In the genomic region with DNA sequence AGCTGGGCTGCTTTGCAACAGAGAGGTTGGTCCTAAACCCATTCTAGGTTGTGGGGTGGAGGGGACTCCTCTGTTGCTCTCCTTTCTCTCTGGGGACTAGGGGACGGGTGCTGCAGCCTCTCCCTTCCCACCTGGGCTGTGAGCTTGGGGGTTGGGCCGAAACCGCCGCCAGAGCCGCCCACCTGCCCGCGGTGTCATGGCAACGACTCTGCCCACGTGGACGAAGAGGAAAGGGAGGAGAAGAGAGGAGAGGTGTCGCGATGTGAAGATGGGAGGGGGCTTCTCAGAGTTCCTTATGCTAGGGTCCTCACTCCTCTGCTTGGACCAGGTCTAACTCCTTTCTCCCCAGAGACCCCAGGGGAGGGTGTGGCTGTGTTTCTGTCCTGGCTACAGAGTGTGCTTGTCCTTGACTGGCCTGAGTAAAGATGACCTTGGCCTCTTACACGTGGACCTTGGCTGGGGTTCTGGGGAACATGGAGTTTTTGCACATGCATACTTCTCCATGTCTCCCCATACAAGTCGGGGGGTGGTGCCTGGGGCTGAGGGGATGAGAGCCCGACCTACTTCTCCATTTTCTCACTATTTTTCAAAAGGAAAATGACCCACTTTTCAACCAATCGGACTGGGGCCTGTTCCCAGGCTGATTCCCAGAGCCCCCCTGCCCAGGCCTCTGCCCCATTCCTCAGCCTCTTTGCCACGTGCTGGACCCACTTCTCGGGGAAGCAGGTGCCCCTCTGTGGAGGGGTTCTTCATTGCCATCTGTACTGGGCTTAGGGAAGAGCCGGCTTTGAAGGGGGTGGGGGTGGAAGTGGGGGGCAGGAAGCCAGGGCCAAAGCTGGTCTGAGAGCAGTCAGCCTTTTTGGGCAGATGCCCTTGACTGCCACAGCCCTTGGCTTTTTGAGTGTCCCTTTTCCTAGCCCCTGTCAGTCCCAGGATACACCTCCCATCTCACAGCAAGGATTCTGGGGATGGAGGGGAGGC, we compare ENCODE assay signal across 10 mouse cellular contexts. TPM values are rescaled to one million over a fixed set of nuclear protein-coding genes. Genes with fewer than 3 reads are reported as not detected.
DNase-seq lines count a peak whose midpoint lies in the region; ATAC-seq lines count a peak whose summit lies in the region.
"Had no signal": no experiment of that assay in that cellular context is flagged by ENCODE, and none has a peak within 500 bp of the region (broad histone marks: within the 10 kb centered on the region; RNA-seq: fewer than 3 reads in every experiment).

No protein-coding gene starts in this region.

- DNase-seq in frontal cortex, postnatal 36 days (ENCODE audit: low spot score in 2 of 2) = peak; percentile 72 to 73
- DNase-seq in frontal cortex, postnatal 14 days (ENCODE audit: low spot score in 2 of 2) = no peak
- peak; percentile 66 for DNase-seq in ZHBTc4 (ENCODE audit: low read depth, low spot score)
- no peak for DNase-seq in limb, embryonic 10.5 days (ENCODE audit: low spot score)
- no peak for DNase-seq in urinary bladder, postnatal 14 days (ENCODE audit: low spot score)
- DNase-seq: gastrocnemius, postnatal 14 days had no signal

- no peak overlapping the region for H3K4me3 ChIP-seq in forebrain, embryonic 16.5 days (replicated peaks; ENCODE audit: low read length)
- no peak overlapping the region for H3K4me3 ChIP-seq in neural tube, embryonic 14.5 days (ENCODE audit: low read depth, low read length)
- H3K4me3 ChIP-seq in limb, embryonic 10.5 days = no peak overlapping the region
- no peak overlapping the region for H3K4me3 ChIP-seq in heart, embryonic 12.5 days

- H3K4me2 ChIP-seq in forebrain, embryonic 16.5 days (ENCODE audit: low read length) = peak overlapping the region; percentile 6; the same call in 1 of the 2 replicates
- H3K4me2 ChIP-seq in neural tube, embryonic 14.5 days (ENCODE audit: low read depth, low read length) = peak overlapping the region; percentile 30
- no peak overlapping the region for H3K4me2 ChIP-seq in heart, embryonic 12.5 days

- H3K27me3 ChIP-seq in forebrain, embryonic 16.5 days (replicated peaks; ENCODE audit: control insufficient read depth, insufficient read depth, low read length) = no peaks in the 10 kb centered on the region; the same call in 1 of the 2 replicates
- H3K27me3 ChIP-seq in neural tube, embryonic 14.5 days (ENCODE audit: control insufficient read depth, insufficient read depth, low read length) = no peaks in the 10 kb centered on the region
- peaks cover 44% of the 10 kb centered on the region for H3K27me3 ChIP-seq in limb, embryonic 10.5 days (ENCODE audit: low read depth, poor library complexity, severe bottlenecking)
- H3K27me3 ChIP-seq in heart, embryonic 12.5 days (replicated peaks) = peaks cover 44% of the 10 kb centered on the region

- no peak for ATAC-seq in forebrain, embryonic 16.5 days
- ATAC-seq in neural tube, embryonic 14.5 days (ENCODE audit: low read depth) = no peak
- no peak for ATAC-seq in heart, embryonic 12.5 days (ENCODE audit: insufficient number of reproducible peaks, low FRiP score)

- no peaks in the 10 kb centered on the region for H3K9me3 ChIP-seq in forebrain, embryonic 16.5 days (ENCODE audit: control insufficient read depth, low read length)
- no peaks in the 10 kb centered on the region for H3K9me3 ChIP-seq in neural tube, embryonic 14.5 days (ENCODE audit: control insufficient read depth, low read length)
- no peaks in the 10 kb centered on the region for H3K9me3 ChIP-seq in limb, embryonic 10.5 days (replicated peaks)
- no peaks in the 10 kb centered on the region for H3K9me3 ChIP-seq in heart, embryonic 12.5 days (replicated peaks)

- no peak overlapping the region for H3K27ac ChIP-seq in forebrain, embryonic 16.5 days (ENCODE audit: low read length)
- no peak overlapping the region for H3K27ac ChIP-seq in neural tube, embryonic 14.5 days (ENCODE audit: low read depth, low read length)
- H3K27ac ChIP-seq in limb, embryonic 10.5 days = no peak overlapping the region
- H3K27ac ChIP-seq in heart, embryonic 12.5 days (ENCODE audit: poor library complexity, severe bottlenecking) = no peak overlapping the region

- H3K36me3 ChIP-seq in forebrain, embryonic 16.5 days (ENCODE audit: control insufficient read depth, insufficient read depth) = no peaks in the 10 kb centered on the region
- H3K36me3 ChIP-seq in neural tube, embryonic 14.5 days (ENCODE audit: control insufficient read depth, insufficient read depth, low read length) = no peaks in the 10 kb centered on the region
- H3K36me3 ChIP-seq in limb, embryonic 10.5 days = no peaks in the 10 kb centered on the region
- H3K36me3 ChIP-seq in heart, embryonic 12.5 days = no peaks in the 10 kb centered on the region

- H3K4me1 ChIP-seq in forebrain, embryonic 16.5 days (replicated peaks; ENCODE audit: control insufficient read depth, insufficient read depth, low read length) = peaks cover 9% of the 10 kb centered on the region
- peaks cover 15% of the 10 kb centered on the region for H3K4me1 ChIP-seq in neural tube, embryonic 14.5 days (ENCODE audit: control insufficient read depth, insufficient read depth, low read length)
- H3K4me1 ChIP-seq in limb, embryonic 10.5 days = peaks cover 8% of the 10 kb centered on the region
- no peaks in the 10 kb centered on the region for H3K4me1 ChIP-seq in heart, embryonic 12.5 days (replicated peaks)

- H3K9ac ChIP-seq in forebrain, embryonic 16.5 days (replicated peaks; ENCODE audit: low read depth, low read length) = no peak overlapping the region
- 0 out of 2 replicates have a peak overlapping the region, but pooled peaks have one; percentile 21 for H3K9ac ChIP-seq in neural tube, embryonic 14.5 days (replicated peaks; ENCODE audit: low read depth, low read length)
- no peak overlapping the region for H3K9ac ChIP-seq in heart, embryonic 12.5 days

- 14% methylated on average over 19 of the region's 19 CpGs for WGBS in forebrain, embryonic 16.5 days
- WGBS in neural tube, embryonic 14.5 days = 16% methylated on average over 19 of the region's 19 CpGs
- WGBS in limb, embryonic 10.5 days = 15% methylated on average over 19 of the region's 19 CpGs
- 13% methylated on average over 19 of the region's 19 CpGs for WGBS in heart, embryonic 12.5 days

RNA-seq across cellular contexts. Expression of a gene that starts 10.8 kb away (rescaled TPM):
- polyA plus RNA-seq in forebrain, embryonic 16.5 days (2015; fragmentation: Nextera tagmentation; extraction: Ambion mirVana) = 7.7 and 8.3 TPM in 2 replicates
- polyA plus RNA-seq in neural tube, embryonic 14.5 days (2014; fragmentation: Nextera tagmentation; extraction: Ambion mirVana) = 21.8 and 26.0 TPM in 2 replicates
- 0.16 and 0.21 TPM in 2 replicates for polyA plus RNA-seq in limb, embryonic 10.5 days (2016; fragmentation: Nextera tagmentation; extraction: Ambion mirVana)
- 0.73 and 0.95 TPM in 2 replicates for polyA plus RNA-seq in heart, embryonic 12.5 days (2016; fragmentation: Nextera tagmentation; extraction: Ambion mirVana)
- polyA plus RNA-seq: C2C12 had no signal

RNA-seq across cellular contexts. Expression of a gene that starts 56.3 kb away (rescaled TPM):
- polyA plus RNA-seq in forebrain, embryonic 16.5 days (2015; fragmentation: Nextera tagmentation; extraction: Ambion mirVana) = 12.6 and 14.6 TPM in 2 replicates
- polyA plus RNA-seq in neural tube, embryonic 14.5 days (2014; fragmentation: Nextera tagmentation; extraction: Ambion mirVana) = 16.4 and 17.5 TPM in 2 replicates
- polyA plus RNA-seq in limb, embryonic 10.5 days (2016; fragmentation: Nextera tagmentation; extraction: Ambion mirVana) = 9.5 and 10.6 TPM in 2 replicates
- 13.7 and 14.9 TPM in 2 replicates for polyA plus RNA-seq in heart, embryonic 12.5 days (2016; fragmentation: Nextera tagmentation; extraction: Ambion mirVana)

Comparison
In these comparisons a context has a peak if more than half of its experiments do, and no peak if none do; other contexts are left out.
1. DNase-seq: peak in frontal cortex, postnatal 36 days (2 of 2) and ZHBTc4 (single experiment); none in frontal cortex, postnatal 14 days (0 of 2), limb, embryonic 10.5 days (single experiment) and urinary bladder, postnatal 14 days (single experiment).